Mouse (Mus musculus): ENCODE data around the gene Mtnr1a. TPM values are rescaled to one million over a fixed set of nuclear protein-coding genes. Genes with fewer than 3 reads are reported as not detected.

Gene Mtnr1a
- polyA plus RNA-seq (2014; fragmentation: Nextera tagmentation; extraction: Ambion mirVana): not detected in 2 replicates

- Histone ChIP-seq H3K4me2 (ENCODE audit: low read length) (peak within 1 kb of the TSS; percentile 67), H3K4me3 (ENCODE audit: control insufficient read depth in 1 of 2, insufficient read depth in 1 of 2, low read depth in 1 of 2, low read length in 2 of 2) (peak within 1 kb of the TSS; percentile 27 to 33), H3K9me3 (ENCODE audit: control insufficient read depth, low read length) (no peaks in the 10 kb centered on the region), H3K27ac (replicated peaks in 1 of 2; ENCODE audit: control insufficient read depth in 1 of 2, insufficient read depth in 1 of 2, low read depth in 2 of 2, low read length in 2 of 2) (no peak within 1 kb of the TSS), H3K36me3 (ENCODE audit: control insufficient read depth, insufficient read depth, low read length) (no peaks in the 10 kb centered on the region), H3K27me3 (ENCODE audit: control insufficient read depth, insufficient read depth, low read length) (peaks cover 8% of the 10 kb centered on the region; the same call in 1 of the 2 replicates), H3K4me1 (ENCODE audit: control insufficient read depth in 2 of 2, insufficient read depth in 2 of 2, low read length in 2 of 2) (peaks cover 3 to 8% of the 10 kb centered on the region in 2 experiments; a peak in 3 of 4 replicates), H3K9ac (ENCODE audit: low read length) (peak within 1 kb of the TSS; percentile 6; the same call in 1 of the 2 replicates)
- WGBS: 7% methylated on average over 29 of the region's 29 CpGs
- ATAC-seq (ENCODE audit: insufficient number of reproducible peaks, insufficient read depth, low FRiP score, low read depth): peak; percentile 43; the same call in 1 of the 2 replicates
Measured at GRCm38 (mm10) chr8:45068759-45069386, at the start of gene Mtnr1a. Mtnr1a (plus strand) TSS chr8:45069137.

GRCm38 (mm10) chr8:45019241-45019640 is 49.7 kb upstream of the Mtnr1a start:
- 64% methylated on average over 5 of the region's 5 CpGs for WGBS
- no peaks in the 10 kb centered on the region for H3K27me3 ChIP-seq (ENCODE audit: control insufficient read depth, insufficient read depth, low read length)
- no peaks in the 10 kb centered on the region for H3K9me3 ChIP-seq (ENCODE audit: control insufficient read depth, low read length)
- peaks cover 5 to 15% of the 10 kb centered on the region in 2 experiments; a peak in 3 of 4 replicates for H3K4me1 ChIP-seq (ENCODE audit: control insufficient read depth in 2 of 2, insufficient read depth in 2 of 2, low read length in 2 of 2)
- no peak for ATAC-seq (ENCODE audit: insufficient number of reproducible peaks, insufficient read depth, low FRiP score, low read depth)
- H3K4me2 ChIP-seq (ENCODE audit: low read length): no peak overlapping the region
- no peak overlapping the region for H3K9ac ChIP-seq (ENCODE audit: low read length)
- H3K36me3 ChIP-seq (ENCODE audit: control insufficient read depth, insufficient read depth, low read length): peaks cover 68% of the 10 kb centered on the region
- H3K4me3 ChIP-seq (ENCODE audit: control insufficient read depth in 1 of 2, insufficient read depth in 1 of 2, low read depth in 1 of 2, low read length in 2 of 2): no peak overlapping the region
- no peak overlapping the region for H3K27ac ChIP-seq (replicated peaks in 1 of 2; ENCODE audit: control insufficient read depth in 1 of 2, insufficient read depth in 1 of 2, low read depth in 2 of 2, low read length in 2 of 2)

- Histone ChIP-seq H3K9ac (ENCODE audit: low read length) (no peak overlapping the region; the same call in 1 of the 2 replicates), H3K9me3 (ENCODE audit: control insufficient read depth, low read length) (no peaks in the 10 kb centered on the region), H3K27me3 (ENCODE audit: control insufficient read depth, insufficient read depth, low read length) (no peaks in the 10 kb centered on the region), H3K4me1 (ENCODE audit: control insufficient read depth in 2 of 2, insufficient read depth in 2 of 2, low read length in 2 of 2) (peaks cover 5 to 15% of the 10 kb centered on the region in 2 experiments; a peak in 3 of 4 replicates), H3K4me2 (ENCODE audit: low read length) (no peak overlapping the region), H3K4me3 (ENCODE audit: control insufficient read depth in 1 of 2, insufficient read depth in 1 of 2, low read depth in 1 of 2, low read length in 2 of 2) (no peak overlapping the region), H3K27ac (replicated peaks in 1 of 2; ENCODE audit: control insufficient read depth in 1 of 2, insufficient read depth in 1 of 2, low read depth in 2 of 2, low read length in 2 of 2) (no peak overlapping the region), H3K36me3 (ENCODE audit: control insufficient read depth, insufficient read depth, low read length) (peaks cover 69% of the 10 kb centered on the region)
- no peak for ATAC-seq (ENCODE audit: insufficient number of reproducible peaks, insufficient read depth, low FRiP score, low read depth)
- 93% methylated on average over 5 of the region's 5 CpGs for WGBS
Measured at GRCm38 (mm10) chr8:45021171-45021570, 47.8 kb upstream of the Mtnr1a start.

GRCm38 (mm10) chr8:45021911-45022665 is 46.8 kb upstream of the Mtnr1a start:
- peak overlapping the region; percentile 1 to 44; a peak in 2 of 4 replicates for H3K27ac ChIP-seq (replicated peaks in 1 of 2; ENCODE audit: control insufficient read depth in 1 of 2, insufficient read depth in 1 of 2, low read depth in 2 of 2, low read length in 2 of 2)
- no peak overlapping the region for H3K4me3 ChIP-seq (ENCODE audit: control insufficient read depth in 1 of 2, insufficient read depth in 1 of 2, low read depth in 1 of 2, low read length in 2 of 2)
- no peak overlapping the region for H3K4me2 ChIP-seq (ENCODE audit: low read length)
- H3K9me3 ChIP-seq (ENCODE audit: control insufficient read depth, low read length): no peaks in the 10 kb centered on the region
- no peaks in the 10 kb centered on the region for H3K27me3 ChIP-seq (ENCODE audit: control insufficient read depth, insufficient read depth, low read length)
- H3K9ac ChIP-seq (ENCODE audit: low read length): no peak overlapping the region
- WGBS: 48% methylated on average over 21 of the region's 21 CpGs
- no peak for ATAC-seq (ENCODE audit: insufficient number of reproducible peaks, insufficient read depth, low FRiP score, low read depth)
- H3K4me1 ChIP-seq (ENCODE audit: control insufficient read depth in 2 of 2, insufficient read depth in 2 of 2, low read length in 2 of 2): peaks cover 5 to 15% of the 10 kb centered on the region in 2 experiments; a peak in 3 of 4 replicates
- peaks cover 71% of the 10 kb centered on the region for H3K36me3 ChIP-seq (ENCODE audit: control insufficient read depth, insufficient read depth, low read length)

- H3K27me3 ChIP-seq (ENCODE audit: control insufficient read depth, insufficient read depth, low read length): no peaks in the 10 kb centered on the region
- no peaks in the 10 kb centered on the region for H3K4me1 ChIP-seq (ENCODE audit: control insufficient read depth in 2 of 2, insufficient read depth in 2 of 2, low read length in 2 of 2)
- H3K9me3 ChIP-seq (ENCODE audit: control insufficient read depth, low read length): no peaks in the 10 kb centered on the region
- no peak overlapping the region for H3K4me3 ChIP-seq (ENCODE audit: control insufficient read depth in 1 of 2, insufficient read depth in 1 of 2, low read depth in 1 of 2, low read length in 2 of 2)
- peaks cover 96% of the 10 kb centered on the region for H3K36me3 ChIP-seq (ENCODE audit: control insufficient read depth, insufficient read depth, low read length)
- no peak overlapping the region for H3K27ac ChIP-seq (replicated peaks in 1 of 2; ENCODE audit: control insufficient read depth in 1 of 2, insufficient read depth in 1 of 2, low read depth in 2 of 2, low read length in 2 of 2)
- no peak overlapping the region for H3K4me2 ChIP-seq (ENCODE audit: low read length)
- H3K9ac ChIP-seq (ENCODE audit: low read length): no peak overlapping the region
- 83% methylated on average over 6 of the region's 6 CpGs for WGBS
- ATAC-seq (ENCODE audit: insufficient number of reproducible peaks, insufficient read depth, low FRiP score, low read depth): no peak
Measured at GRCm38 (mm10) chr8:45028081-45028497, 40.8 kb upstream of the Mtnr1a start.

DNA sequence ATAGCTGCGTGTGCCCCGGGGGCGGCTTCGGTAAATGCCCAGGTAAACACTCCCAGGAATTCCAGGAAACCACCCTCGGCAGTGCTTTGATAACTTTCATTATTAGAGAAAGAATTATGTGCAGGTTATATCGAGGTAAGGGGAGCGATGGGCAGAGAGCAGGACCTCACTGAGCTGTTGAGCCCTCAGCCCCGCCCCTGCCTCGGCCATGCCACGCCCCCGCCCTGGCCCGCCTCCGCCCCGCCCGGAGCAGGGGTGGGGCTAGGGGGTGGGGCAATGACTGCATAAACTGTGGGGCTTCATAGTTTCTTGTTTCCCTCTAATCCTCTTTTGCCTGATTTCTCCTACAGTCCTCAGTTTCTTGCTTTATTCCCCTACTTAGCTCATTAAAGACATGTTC is 30.6 kb upstream of the Mtnr1a start:
- Histone ChIP-seq H3K27me3 (ENCODE audit: control insufficient read depth, insufficient read depth, low read length) (no peaks in the 10 kb centered on the region), H3K4me1 (ENCODE audit: control insufficient read depth in 2 of 2, insufficient read depth in 2 of 2, low read length in 2 of 2) (no peaks in the 10 kb centered on the region), H3K9ac (ENCODE audit: low read length) (no peak overlapping the region), H3K27ac (replicated peaks in 1 of 2; ENCODE audit: control insufficient read depth in 1 of 2, insufficient read depth in 1 of 2, low read depth in 2 of 2, low read length in 2 of 2) (no peak overlapping the region), H3K9me3 (ENCODE audit: control insufficient read depth, low read length) (no peaks in the 10 kb centered on the region), H3K4me2 (ENCODE audit: low read length) (no peak overlapping the region), H3K4me3 (ENCODE audit: control insufficient read depth in 1 of 2, insufficient read depth in 1 of 2, low read depth in 1 of 2, low read length in 2 of 2) (no peak overlapping the region), H3K36me3 (ENCODE audit: control insufficient read depth, insufficient read depth, low read length) (peaks cover 99% of the 10 kb centered on the region)
- WGBS: 79% methylated on average over 15 of the region's 15 CpGs
- ATAC-seq (ENCODE audit: insufficient number of reproducible peaks, insufficient read depth, low FRiP score, low read depth): no peak

GRCm38 (mm10) chr8:45044160-45044559 is 24.8 kb upstream of the Mtnr1a start:
- no peaks in the 10 kb centered on the region for H3K27me3 ChIP-seq (ENCODE audit: control insufficient read depth, insufficient read depth, low read length)
- H3K9me3 ChIP-seq (ENCODE audit: control insufficient read depth, low read length): no peaks in the 10 kb centered on the region
- H3K9ac ChIP-seq (ENCODE audit: low read length): no peak overlapping the region
- 93% methylated on average over 26 of the region's 26 CpGs for WGBS
- H3K36me3 ChIP-seq (ENCODE audit: control insufficient read depth, insufficient read depth, low read length): peaks cover 91% of the 10 kb centered on the region
- H3K4me3 ChIP-seq (ENCODE audit: control insufficient read depth in 1 of 2, insufficient read depth in 1 of 2, low read depth in 1 of 2, low read length in 2 of 2): no peak overlapping the region
- no peak overlapping the region for H3K4me2 ChIP-seq (ENCODE audit: low read length)
- H3K27ac ChIP-seq (replicated peaks in 1 of 2; ENCODE audit: control insufficient read depth in 1 of 2, insufficient read depth in 1 of 2, low read depth in 2 of 2, low read length in 2 of 2): no peak overlapping the region
- no peak for ATAC-seq (ENCODE audit: insufficient number of reproducible peaks, insufficient read depth, low FRiP score, low read depth)
- 0 out of 4 replicates have a peak, but pooled peaks cover 0 to 3% of the 10 kb centered on the region in 2 experiments for H3K4me1 ChIP-seq (ENCODE audit: control insufficient read depth in 2 of 2, insufficient read depth in 2 of 2, low read length in 2 of 2)
